Mouse (Mus musculus) hindbrain, embryonic 10.5 days (tissue): ENCODE data around the gene Wdr45. TPM values are rescaled to one million over a fixed set of nuclear protein-coding genes. Genes with fewer than 3 reads are reported as not detected.
"Not testable (repeated sequence)": the region's sequence is repeated elsewhere in the genome, so short reads cannot be mapped to it uniquely, and the experiment has no call there.

Experiments used
- DNase-seq: peaks from one replicate; pipeline ENCODE4 v3.0.0-alpha.2; 2017; ENCODE audit warnings: low spot score
- H3K27ac ChIP-seq: fragments of 300-500 bp; sonication (generic); 2 replicates; pipeline ENCODE4 v1.5.1; 2016; ENCODE audit warnings: mild to moderate bottlenecking, moderate library complexity
- H3K27me3 ChIP-seq: fragments of 300-500 bp; sonication (generic); 2 replicates; pipeline ENCODE4 v1.6.1; 2016; ENCODE audit warnings: mild to moderate bottlenecking; ENCODE audit not compliant: poor library complexity, insufficient read depth, severe bottlenecking
- H3K36me3 ChIP-seq: fragments of 300-500 bp; sonication (generic); 2 replicates; pipeline ENCODE4 v1.6.1; 2016; ENCODE audit warnings: mild to moderate bottlenecking, moderate library complexity
- H3K4me1 ChIP-seq: fragments of 300-500 bp; sonication (generic); replicated peaks from 2 replicates; pipeline ENCODE4 v1.6.1; 2016; ENCODE audit warnings: mild to moderate bottlenecking
- H3K4me3 ChIP-seq: fragments of 300-500 bp; sonication (generic); 2 replicates; pipeline ENCODE4 v1.5.1; 2016; ENCODE audit warnings: mild to moderate bottlenecking, moderate library complexity
- H3K9me3 ChIP-seq: fragments of 300-500 bp; sonication (generic); 2 replicates; pipeline ENCODE4 v1.6.1; 2016; ENCODE audit warnings: mild to moderate bottlenecking, moderate library complexity
- WGBS: fragments of 180-500 bp; shearing (Covaris S2); methylation state at CpG from one replicate; pipeline ENCODE4 v1.1.7; 2016; 5-methylcytosine and 5-hydroxymethylcytosine counted together
- polyA plus RNA-seq: library from polyadenylated mRNA; unstranded; fragments of >200 nt; fragmentation: Nextera tagmentation; extraction: Ambion mirVana; gene quantifications from 2 replicates; pipeline ENCODE4 v1.2.1, GENCODE M21; 2016

The Wdr45 gene
- polyA plus RNA-seq, 1 experiment from 2014 or later = 23.7 TPM

DNA sequence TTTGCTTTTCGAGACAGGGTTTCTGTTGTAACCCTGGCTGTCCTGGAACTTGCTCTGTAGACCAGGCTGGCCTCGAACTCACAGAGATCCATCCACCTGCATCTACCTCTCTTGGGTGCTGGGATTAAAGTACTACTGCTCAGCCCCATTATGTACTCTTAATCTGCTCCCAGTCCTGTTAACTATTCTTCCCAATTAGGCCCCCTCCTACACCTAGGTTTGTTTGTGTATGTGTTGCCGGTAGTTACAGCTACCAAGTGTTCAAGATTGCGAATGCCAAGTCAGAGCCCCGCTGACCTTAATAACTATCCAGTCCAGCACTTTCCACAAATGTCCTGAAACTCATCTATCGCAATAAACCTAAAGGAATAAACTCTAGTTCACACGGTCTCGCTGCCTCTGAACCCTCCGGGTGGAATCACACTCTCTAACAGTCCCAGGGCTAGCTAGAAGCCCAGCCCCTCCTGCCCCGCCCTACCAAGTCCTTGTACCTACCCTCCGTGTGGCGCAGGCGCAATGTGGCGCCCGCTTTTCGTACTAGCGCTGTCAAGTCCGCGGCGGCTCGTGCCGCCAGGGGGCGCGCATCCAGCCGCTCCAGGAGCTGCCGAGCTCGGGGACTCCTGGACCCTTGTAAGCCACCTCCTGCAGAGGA lies 34.6 kb upstream of the Wdr45 start:
- 0 out of 2 replicates have a peak, but pooled peaks cover 3% of the 10 kb centered on the region for H3K4me1 ChIP-seq
- H3K4me3 ChIP-seq = peak overlapping the region; percentile 42
- 17% methylated on average over 27 of the region's 27 CpGs for WGBS
- peak; percentile 91 for DNase-seq
- no peaks in the 10 kb centered on the region for H3K36me3 ChIP-seq
- H3K27ac ChIP-seq = no peak overlapping the region
- no peaks in the 10 kb centered on the region for H3K9me3 ChIP-seq
- no peaks in the 10 kb centered on the region; the same call in 1 of the 2 replicates for H3K27me3 ChIP-seq

DNA sequence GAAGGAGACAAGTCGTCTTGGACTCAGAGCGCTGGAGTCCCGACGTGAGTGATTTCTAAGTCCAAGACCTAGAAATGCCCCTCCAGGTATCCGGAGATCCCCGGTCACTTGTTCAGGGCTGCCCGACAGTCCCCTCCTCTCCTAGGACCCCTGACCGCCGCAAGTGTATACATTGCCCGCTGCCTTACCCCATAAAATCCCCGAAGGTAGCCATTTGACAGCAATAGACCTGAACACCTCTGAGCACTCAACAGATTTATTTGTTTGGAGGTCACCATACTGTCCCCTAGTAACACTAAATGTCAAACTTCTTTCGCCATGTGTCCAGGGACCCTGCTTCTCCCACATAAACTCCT lies 34.1 kb upstream of the Wdr45 start:
- Histone ChIP-seq H3K4me1 (no peaks in the 10 kb centered on the region), H3K27ac (no peak overlapping the region), H3K27me3 (no peaks in the 10 kb centered on the region; the same call in 1 of the 2 replicates), H3K36me3 (no peaks in the 10 kb centered on the region), H3K9me3 (no peaks in the 10 kb centered on the region), H3K4me3 (peak overlapping the region; percentile 42)
- 20% methylated on average over 12 of the region's 12 CpGs for WGBS
- no peak for DNase-seq

GRCm38 (mm10) chrX:7680864-7681263 lies 33.3 kb upstream of the Wdr45 start, which contains the start of gene Magix:
Gene Magix (minus strand): TSS chrX:7681251.
- Histone ChIP-seq H3K36me3 (no peaks in the 10 kb centered on the region), H3K27ac (no peak within 1 kb of the TSS), H3K4me3 (peak within 1 kb of the TSS; percentile 42), H3K4me1 (no peaks in the 10 kb centered on the region), H3K27me3 (no peaks in the 10 kb centered on the region; the same call in 1 of the 2 replicates), H3K9me3 (no peaks in the 10 kb centered on the region)
- 64% methylated on average over 14 of the region's 14 CpGs for WGBS
- no peak for DNase-seq

DNA sequence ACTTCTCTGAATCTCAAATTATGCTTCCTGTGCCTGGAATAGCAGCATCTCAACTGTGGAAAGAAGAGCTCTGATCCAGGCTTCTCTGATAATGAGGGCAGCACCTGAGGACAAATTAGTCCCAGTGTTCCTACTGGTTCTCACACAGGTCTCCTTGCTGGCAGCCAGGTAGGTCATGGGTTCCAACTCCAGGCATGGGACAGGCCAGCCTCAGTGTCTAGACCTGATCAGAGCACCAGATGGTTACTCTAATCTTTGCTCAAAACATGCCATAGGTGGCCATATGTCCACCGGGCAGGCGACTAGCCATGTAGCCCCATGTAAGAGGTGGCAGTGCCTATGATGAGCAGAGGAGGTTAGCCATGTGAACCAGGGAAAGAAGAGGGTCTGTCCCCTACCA lies 25.8 kb upstream of the Wdr45 start:
- Histone ChIP-seq H3K9me3 (no peaks in the 10 kb centered on the region), H3K36me3 (no peaks in the 10 kb centered on the region), H3K27me3 (no peaks in the 10 kb centered on the region), H3K4me3 (no peak overlapping the region), H3K27ac (no peak overlapping the region), H3K4me1 (no peaks in the 10 kb centered on the region)
- DNase-seq = no peak
- WGBS = 93% methylated on average over 2 of the region's 2 CpGs

DNA sequence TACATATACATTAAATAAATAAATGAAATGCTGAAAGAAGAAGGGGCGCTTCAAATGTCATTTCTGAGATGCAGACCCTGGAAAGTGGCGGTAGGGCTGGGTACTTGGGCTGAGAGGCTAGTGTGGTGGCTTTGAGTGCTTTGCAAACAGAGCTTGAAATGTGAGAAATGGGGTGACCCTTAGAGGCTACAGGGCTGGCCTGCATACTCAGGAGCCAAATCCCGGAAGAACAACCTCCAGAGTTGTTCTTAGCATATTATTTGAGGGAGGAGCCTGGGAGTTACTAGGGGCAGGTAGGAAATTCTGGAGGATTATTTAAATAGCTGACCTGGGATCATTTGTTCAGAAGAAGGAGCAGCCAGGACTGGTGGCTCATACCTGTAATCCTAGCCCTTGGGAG lies 23.6 kb upstream of the Wdr45 start:
- H3K27me3 ChIP-seq = no peaks in the 10 kb centered on the region
- no peaks in the 10 kb centered on the region for H3K4me1 ChIP-seq
- no peak for DNase-seq
- H3K27ac ChIP-seq = no peak overlapping the region
- WGBS = 68% methylated on average over 3 of the region's 3 CpGs
- H3K4me3 ChIP-seq = no peak overlapping the region
- no peaks in the 10 kb centered on the region for H3K9me3 ChIP-seq
- H3K36me3 ChIP-seq = no peaks in the 10 kb centered on the region

- 36% methylated on average over 4 of the region's 4 CpGs for WGBS
- Histone ChIP-seq H3K4me1 (no peaks in the 10 kb centered on the region), H3K9me3 (no peaks in the 10 kb centered on the region), H3K27ac (no peak overlapping the region), H3K4me3 (no peak overlapping the region), H3K36me3 (no peaks in the 10 kb centered on the region), H3K27me3 (no peaks in the 10 kb centered on the region)
- DNase-seq = peak; percentile 7
These were observed 21.3 kb upstream of the Wdr45 start for GRCm38 (mm10) chrX:7692862-7693261.

DNA sequence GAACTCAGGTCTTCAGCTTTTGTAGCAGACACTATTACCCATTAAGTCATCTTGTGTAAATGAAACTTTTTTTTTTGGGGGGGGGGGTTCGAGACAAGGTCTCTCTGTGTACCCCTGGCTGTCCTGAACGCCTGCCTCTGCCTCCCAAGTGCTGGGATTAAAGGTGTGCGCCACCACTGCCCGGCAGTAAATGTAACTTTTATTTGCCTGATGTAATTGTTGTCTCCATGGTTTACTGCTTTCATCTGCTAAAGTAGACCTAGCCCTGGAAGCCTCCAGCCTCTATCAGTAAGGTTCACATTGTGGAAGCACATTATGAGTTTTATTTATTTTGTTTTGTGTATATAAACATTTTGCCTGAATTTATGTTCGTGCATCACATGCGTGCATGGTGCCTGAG lies 17.6 kb upstream of the Wdr45 start:
- Histone ChIP-seq H3K4me3 (peak overlapping the region; percentile 64), H3K9me3 (no peaks in the 10 kb centered on the region), H3K4me1 (no peaks in the 10 kb centered on the region; the same call in 1 of the 2 replicates), H3K27me3 (no peaks in the 10 kb centered on the region), H3K27ac (no peak overlapping the region), H3K36me3 (peaks cover 29% of the 10 kb centered on the region)
- DNase-seq = no peak
- 50% methylated on average over 6 of the region's 6 CpGs for WGBS

GRCm38 (mm10) chrX:7696954-7697381 lies 17.2 kb upstream of the Wdr45 start, which contains the start of gene Gpkow:
Gene Gpkow (plus strand): TSS chrX:7697131.
- 11% methylated on average over 33 of the region's 33 CpGs for WGBS
- Histone ChIP-seq H3K4me3 (peak within 1 kb of the TSS; percentile 64), H3K27ac (peak within 1 kb of the TSS; percentile 81), H3K27me3 (no peaks in the 10 kb centered on the region), H3K9me3 (no peaks in the 10 kb centered on the region), H3K4me1 (no peaks in the 10 kb centered on the region; the same call in 1 of the 2 replicates), H3K36me3 (peaks cover 34% of the 10 kb centered on the region)
- peak; percentile 82 for DNase-seq

- Histone ChIP-seq H3K4me3 (peak overlapping the region; percentile 50), H3K27ac (peak overlapping the region; percentile 69)
- not testable (repeated sequence) for H3K36me3 ChIP-seq, DNase-seq, H3K9me3 ChIP-seq, H3K27me3 ChIP-seq, H3K4me1 ChIP-seq
- 24% methylated on average over 6 of the region's 12 CpGs for WGBS
These were observed 384 bp upstream of the Wdr45 start for GRCm38 (mm10) chrX:7713764-7714134.

- not testable (repeated sequence) for DNase-seq, H3K36me3 ChIP-seq, H3K27me3 ChIP-seq, H3K4me1 ChIP-seq, H3K27ac ChIP-seq, H3K4me3 ChIP-seq, H3K9me3 ChIP-seq
- 23% methylated on average over 1 of the region's 1 CpGs for WGBS
These were observed 1.9 kb downstream of the Wdr45 start for GRCm38 (mm10) chrX:7716058-7716457.

GRCm38 (mm10) chrX:7721514-7722281 lies 7.6 kb downstream of the Wdr45 start, which contains the start of gene Gm45208:
Gene Gm45208 (plus strand): TSS chrX:7722245.
- Histone ChIP-seq H3K27me3 (no peaks in the 10 kb centered on the region), H3K36me3 (peaks cover 22% of the 10 kb centered on the region), H3K27ac (peak within 1 kb of the TSS; percentile 95), H3K4me3 (peak within 1 kb of the TSS; percentile 65), H3K4me1 (peaks cover 7% of the 10 kb centered on the region), H3K9me3 (0 out of 2 replicates have a peak, but pooled peaks cover 3% of the 10 kb centered on the region)
- 22% methylated on average over 22 of the region's 22 CpGs for WGBS
- peak; percentile 73 for DNase-seq

DNA sequence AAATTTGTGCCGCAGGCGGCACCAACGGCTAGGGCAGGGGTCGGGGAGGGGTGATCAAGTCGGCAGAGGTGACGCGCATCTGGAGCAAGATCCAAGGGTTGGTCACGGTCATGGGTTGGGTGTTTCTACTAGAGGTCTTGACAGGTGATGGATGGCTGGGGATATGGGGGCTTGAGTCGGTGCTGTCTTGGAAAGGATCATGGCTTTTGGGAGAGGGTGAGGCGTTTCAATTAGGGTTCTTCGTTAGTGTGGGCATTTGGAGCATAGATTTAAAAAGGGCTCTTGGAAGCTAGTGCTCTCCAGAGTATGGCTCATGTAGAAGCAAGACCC lies 8.1 kb downstream of the Wdr45 start:
- Histone ChIP-seq H3K4me1 (peaks cover 7% of the 10 kb centered on the region), H3K9me3 (peaks cover 7% of the 10 kb centered on the region; the same call in 1 of the 2 replicates), H3K27ac (peak overlapping the region; percentile 95)

GRCm38 (mm10) chrX:7722691-7723090 lies 8.6 kb downstream of the Wdr45 start:
- DNase-seq = no peak
- Histone ChIP-seq H3K4me1 (peaks cover 9% of the 10 kb centered on the region), H3K27ac (no peak overlapping the region), H3K9me3 (peaks cover 7% of the 10 kb centered on the region; the same call in 1 of the 2 replicates), H3K4me3 (peak overlapping the region; percentile 65), H3K27me3 (no peaks in the 10 kb centered on the region), H3K36me3 (peaks cover 27% of the 10 kb centered on the region)
- 29% methylated on average over 4 of the region's 4 CpGs for WGBS

More for the DNA sequence above, 8.1 kb downstream of the Wdr45 start:
- H3K27me3 ChIP-seq = no peaks in the 10 kb centered on the region
- WGBS = 32% methylated on average over 11 of the region's 11 CpGs
- DNase-seq = no peak
- H3K36me3 ChIP-seq = peaks cover 27% of the 10 kb centered on the region
- peak overlapping the region; percentile 65 for H3K4me3 ChIP-seq
